Mouse (Mus musculus) liver, embryonic 14.5 days (tissue): ENCODE data around the gene Diaph2. TPM values are rescaled to one million over a fixed set of nuclear protein-coding genes. Genes with fewer than 3 reads are reported as not detected.
"Not testable (repeated sequence)": the region's sequence is repeated elsewhere in the genome, so short reads cannot be mapped to it uniquely, and the experiment has no call there.

ENCODE experiments used
- ATAC-seq: fragments of 200-750 bp; cut with Nextera tagmentation; 2 replicates; pipeline ENCODE4 v1.8.0; 2017; ENCODE audit warnings: moderate number of reproducible peaks, mild to moderate bottlenecking, moderate library complexity; ENCODE audit not compliant: insufficient read depth
- DNase-seq, 3 experiments: peaks; one replicate each; pipeline ENCODE4 v3.0.0-alpha.2; 2012 to 2013; ENCODE audit warnings: low read depth in 3 of 3, low spot score in 3 of 3
- H3K27ac ChIP-seq: fragments of 300-500 bp; sonication (generic); 2 replicates; pipeline ENCODE4 v1.5.1; 2014; ENCODE audit warnings: moderate library complexity, mild to moderate bottlenecking, control low read depth, inconsistent platforms
- H3K27me3 ChIP-seq: fragments of 300-500 bp; sonication (generic); 2 replicates; pipeline ENCODE4 v1.6.1; 2014; ENCODE audit warnings: mild to moderate bottlenecking, low read length, moderate library complexity; ENCODE audit not compliant: control insufficient read depth, insufficient read depth
- H3K36me3 ChIP-seq: fragments of 300-500 bp; sonication (generic); replicated peaks from 2 replicates; pipeline ENCODE4 v1.6.1; 2014; ENCODE audit warnings: low read depth; ENCODE audit not compliant: control insufficient read depth, insufficient read depth
- H3K4me1 ChIP-seq, 2 experiments: fragments of 200-500 bp in 1 of 2; fragments of 300-500 bp in 1 of 2; sonication (generic) in 1 of 2; replicated peaks; 2 replicates each; pipeline ENCODE4 v1.6.1; 2012 to 2014; ENCODE audit warnings: antibody characterized with exemption in 1 of 2, inconsistent platforms in 1 of 2, low read length in 1 of 2; ENCODE audit not compliant: control insufficient read depth in 2 of 2, insufficient read depth in 2 of 2
- H3K4me2 ChIP-seq: fragments of 300-500 bp; sonication (generic); 2 replicates; pipeline ENCODE4 v1.6.1; 2014; ENCODE audit warnings: low read depth, mild to moderate bottlenecking, control low read depth, moderate library complexity
- H3K4me3 ChIP-seq, 2 experiments: fragments of 200-500 bp in 1 of 2; fragments of 300-500 bp in 1 of 2; sonication (generic) in 1 of 2; 2 replicates each; pipeline ENCODE4 v1.5.1; 2012 to 2014; ENCODE audit warnings: low read depth in 2 of 2, low read length in 2 of 2, mild to moderate bottlenecking in 2 of 2, control low read depth in 1 of 2, inconsistent platforms in 1 of 2, moderate library complexity in 1 of 2; ENCODE audit not compliant: insufficient read depth in 1 of 2
- H3K9ac ChIP-seq: fragments of 300-500 bp; sonication (generic); replicated peaks from 2 replicates; pipeline ENCODE4 v1.6.1; 2014; ENCODE audit warnings: mild to moderate bottlenecking, control low read depth, moderate library complexity
- H3K9me3 ChIP-seq: fragments of 300-500 bp; sonication (generic); 2 replicates; pipeline ENCODE4 v1.6.1; 2016; ENCODE audit warnings: low read length, mixed read lengths; ENCODE audit not compliant: control insufficient read depth
- CTCF ChIP-seq: IDR thresholded peaks from 2 replicates; pipeline ENCODE4 v1.5.1; 2016; ENCODE audit warnings: antibody characterized with exemption, low read depth, control low read depth
- EP300 ChIP-seq: IDR thresholded peaks from 2 replicates; pipeline ENCODE4 v1.6.1; 2016; ENCODE audit warnings: antibody characterized with exemption, low read depth
- WGBS: fragments of 180-500 bp; shearing (Covaris S2); extraction: QIAGEN DNeasy Blood & Tissue Kit; methylation state at CpG from one replicate; pipeline ENCODE4 v1.1.7; 2014; ENCODE audit not compliant: insufficient replicate concordance; 5-methylcytosine and 5-hydroxymethylcytosine counted together
- polyA plus RNA-seq, 2 experiments: library from polyadenylated mRNA; depleted of rRNA in 1 of 2; stranded (reverse) in 1 of 2; unstranded in 1 of 2; fragments of >200 nt; fragmentation: Nextera tagmentation in 1 of 2; extraction: Ambion mirVana in 1 of 2; gene quantifications; 2 replicates each; pipeline versions ENCODE4 v1.2.1 to v1.2.3; 2012 to 2014

Diaph2 gene
- polyA plus RNA-seq, 2 experiments: 0.68 to 0.88 TPM

DNA sequence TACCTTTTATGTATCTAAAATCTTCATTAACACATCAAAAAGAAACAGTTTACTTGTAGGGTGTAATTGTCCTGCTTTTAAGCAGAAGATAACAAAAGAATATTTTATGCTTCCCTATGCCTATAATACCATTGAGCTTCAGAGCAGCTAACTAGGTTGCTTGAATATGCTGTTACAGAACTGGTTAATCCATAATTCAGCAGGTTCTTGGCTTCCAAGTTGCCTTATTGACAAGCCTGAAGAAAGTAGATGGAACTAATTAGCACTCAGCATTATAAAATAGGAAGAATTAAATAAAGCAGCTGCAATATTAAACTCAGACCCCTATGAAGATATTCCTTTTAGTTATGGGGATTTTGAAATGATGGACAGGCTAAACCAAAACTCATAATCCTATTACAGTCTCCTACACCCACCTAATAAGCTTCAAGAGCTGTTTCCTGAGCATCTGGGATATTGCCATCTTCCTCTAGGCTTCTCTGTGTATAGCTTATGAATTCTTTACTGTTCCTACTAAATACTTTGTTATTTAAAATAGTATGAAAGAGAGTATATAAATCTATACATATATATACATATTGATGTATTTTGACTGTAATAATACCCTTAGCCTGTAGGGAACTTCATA lies 601.4 kb downstream of the Diaph2 start:
- H3K9ac ChIP-seq: no peak overlapping the region
- H3K27ac ChIP-seq: no peak overlapping the region
- H3K27me3 ChIP-seq: no peaks in the 10 kb centered on the region
- H3K4me3 ChIP-seq: no peak overlapping the region
- H3K4me2 ChIP-seq: no peak overlapping the region
- H3K9me3 ChIP-seq: no peaks in the 10 kb centered on the region
- no peaks in the 10 kb centered on the region for H3K36me3 ChIP-seq
- no peak for DNase-seq
- no peak for TF ChIP-seq CTCF
- TF ChIP-seq EP300: no peak
- ATAC-seq: no peak
- H3K4me1 ChIP-seq: no peaks in the 10 kb centered on the region

DNA sequence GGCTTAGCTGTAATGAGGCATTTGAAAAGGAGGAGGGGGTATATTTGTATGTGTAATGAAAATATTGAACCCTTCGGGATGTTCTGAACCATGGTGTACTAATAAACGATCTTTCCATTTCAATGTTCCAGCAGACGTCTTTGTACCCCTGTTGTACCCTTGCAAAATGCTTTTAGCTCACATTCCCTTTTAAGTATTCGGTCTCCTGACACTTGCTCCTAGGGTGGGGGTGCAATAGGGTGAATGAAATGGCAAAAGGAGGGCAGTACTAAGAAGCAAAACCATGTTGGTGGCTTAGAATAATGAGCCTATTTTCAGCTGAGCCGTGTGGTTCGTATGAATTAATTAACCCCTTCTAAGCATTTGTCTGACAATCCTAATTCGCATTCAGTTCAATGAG lies 601.9 kb downstream of the Diaph2 start:
- H3K4me3 ChIP-seq: no peak overlapping the region
- H3K4me1 ChIP-seq: no peaks in the 10 kb centered on the region
- H3K9me3 ChIP-seq: no peaks in the 10 kb centered on the region
- no peak for ATAC-seq
- H3K27me3 ChIP-seq: no peaks in the 10 kb centered on the region
- WGBS: 63% methylated on average over 7 of the region's 7 CpGs
- H3K9ac ChIP-seq: no peak overlapping the region
- DNase-seq: no peak
- TF ChIP-seq CTCF (no peak), EP300 (no peak)
- H3K36me3 ChIP-seq: no peaks in the 10 kb centered on the region
- H3K4me2 ChIP-seq: no peak overlapping the region
- H3K27ac ChIP-seq: no peak overlapping the region

DNA sequence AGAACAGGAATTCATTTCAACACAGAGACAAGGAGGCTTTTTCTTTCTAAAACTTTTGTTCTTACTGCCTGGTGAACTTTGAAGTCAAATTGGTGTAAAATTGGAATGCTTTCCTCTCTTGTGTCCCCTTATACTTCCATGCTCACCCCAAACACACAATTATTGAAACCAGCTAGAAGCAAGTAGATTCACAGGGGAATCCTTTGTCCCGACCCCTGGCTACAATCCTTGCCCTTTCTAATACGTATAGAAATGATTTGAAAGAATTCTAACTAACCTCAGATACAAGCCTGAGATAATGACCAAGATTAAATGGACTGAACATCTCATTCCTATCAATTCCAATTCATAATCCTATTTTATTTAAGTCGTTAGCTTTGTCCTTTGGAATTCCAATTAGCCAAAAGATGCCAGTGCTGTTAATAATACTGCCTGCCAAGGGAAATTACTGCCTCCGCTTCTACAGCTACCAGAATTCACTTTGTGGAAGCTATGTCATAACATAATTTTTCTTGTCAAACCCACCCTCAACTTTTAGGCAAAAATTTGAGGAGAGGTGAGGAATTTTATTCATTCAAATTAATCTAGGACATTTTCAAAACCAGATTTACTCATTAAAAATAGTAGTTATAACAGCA lies 644.1 kb downstream of the Diaph2 start:
- TF ChIP-seq CTCF (no peak), EP300 (no peak)
- Histone ChIP-seq H3K9me3 (no peaks in the 10 kb centered on the region), H3K9ac (no peak overlapping the region), H3K27ac (no peak overlapping the region), H3K4me1 (no peaks in the 10 kb centered on the region), H3K36me3 (no peaks in the 10 kb centered on the region), H3K4me2 (no peak overlapping the region), H3K4me3 (no peak overlapping the region), H3K27me3 (no peaks in the 10 kb centered on the region)
- no peak for DNase-seq
- WGBS: 56% methylated on average over 4 of the region's 4 CpGs
- ATAC-seq: no peak

DNA sequence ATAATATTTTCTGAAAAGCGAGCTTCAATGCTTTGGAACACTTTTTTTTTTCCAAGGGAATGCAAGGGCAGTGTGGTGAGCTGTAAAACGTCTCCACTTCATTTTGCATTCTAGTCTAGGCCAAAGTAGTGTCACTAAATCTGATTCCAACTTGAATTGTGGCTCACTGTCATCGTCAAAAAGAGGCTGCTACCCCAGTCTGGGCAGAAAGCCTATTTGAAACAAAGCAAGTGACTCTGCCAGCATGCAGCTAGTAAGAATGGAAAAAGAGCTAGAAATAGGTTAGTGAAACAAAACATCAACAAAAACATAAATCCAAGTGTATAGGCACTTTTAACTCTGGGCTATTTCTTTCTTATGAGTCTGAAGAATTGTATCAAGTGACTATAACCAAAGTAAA lies 653.7 kb downstream of the Diaph2 start:
- no peaks in the 10 kb centered on the region for H3K27me3 ChIP-seq
- WGBS: 34% methylated on average over 3 of the region's 3 CpGs
- no peak overlapping the region for H3K27ac ChIP-seq
- no peak for ATAC-seq
- no peak overlapping the region for H3K4me2 ChIP-seq
- H3K9ac ChIP-seq: no peak overlapping the region
- H3K4me1 ChIP-seq: no peaks in the 10 kb centered on the region
- H3K36me3 ChIP-seq: no peaks in the 10 kb centered on the region
- no peak overlapping the region for H3K4me3 ChIP-seq
- DNase-seq: no peak
- no peak for TF ChIP-seq CTCF
- no peak for TF ChIP-seq EP300
- H3K9me3 ChIP-seq: no peaks in the 10 kb centered on the region

DNA sequence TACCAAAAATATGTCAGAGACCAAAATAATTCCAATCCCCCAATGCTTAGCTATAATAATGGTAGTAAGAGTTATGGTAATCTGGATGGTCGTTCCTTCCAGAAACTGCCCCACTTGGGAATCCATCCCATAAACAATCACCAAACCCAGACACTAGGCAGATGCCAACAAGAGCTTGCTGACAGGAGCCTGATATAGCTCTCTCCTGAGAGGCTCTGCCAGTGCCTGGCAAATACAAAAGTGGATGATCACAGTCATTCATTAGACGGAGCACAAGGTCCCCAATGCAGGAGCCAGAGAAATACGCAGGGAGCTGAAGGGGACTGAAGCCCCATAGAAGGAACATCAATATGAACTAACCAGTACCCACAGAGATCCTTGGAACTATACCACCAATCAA lies 657.9 kb downstream of the Diaph2 start:
- H3K4me2 ChIP-seq, DNase-seq, H3K4me3 ChIP-seq, H3K27me3 ChIP-seq, ATAC-seq, H3K27ac ChIP-seq, H3K36me3 ChIP-seq, H3K9me3 ChIP-seq, H3K9ac ChIP-seq, H3K4me1 ChIP-seq: not testable (repeated sequence)
- WGBS: 68% methylated on average over 3 of the region's 3 CpGs
